Mouse (Mus musculus): ENCODE measurements at regions not wholly inside any gene's neighbourhood (a gene's known extent, or its start where the extent isn't known, plus 50 kb on each side); places are given as distances from the start of the nearest gene placed in this dataset.

- Histone ChIP-seq H3K4me3 (replicated peaks in 1 of 3; ENCODE audit: low read depth in 2 of 3, low read length in 2 of 3, poor library complexity in 1 of 3) (no peak overlapping the region), H3K4me1 (ENCODE audit: control insufficient read depth in 1 of 2, insufficient read depth in 2 of 2) (no peaks in the 10 kb centered on the region), H3K9ac (ENCODE audit: insufficient read depth, low read depth) (no peak overlapping the region), H3K27ac (ENCODE audit: insufficient read depth, low read depth) (no peak overlapping the region), H3K27me3 (replicated peaks) (no peaks in the 10 kb centered on the region), H3K9me3 (replicated peaks; ENCODE audit: low read length) (peaks cover 40% of the 10 kb centered on the region), H3K4me2 (ENCODE audit: insufficient read depth, low read depth, poor library complexity, severe bottlenecking) (no peak overlapping the region), H3K79me2 (replicated peaks; ENCODE audit: control insufficient read depth, extremely low read depth, insufficient read depth, poor library complexity, severe bottlenecking) (no peaks in the 10 kb centered on the region), H3K36me3 (replicated peaks in 1 of 2; ENCODE audit: control insufficient read depth in 1 of 2, insufficient read depth in 1 of 2, low read length in 1 of 2) (no peaks in the 10 kb centered on the region)
- in situ Hi-C loops (cut with MboI; ENCODE audit: low pct_ligation_motif_present, low pct_unique_long_range_greater_than_20kb, low sequenced_read_pairs) (no loop called here), dilution Hi-C loops (cut with MboI; ENCODE audit: extremely low pct_ligation_motif_present, extremely low pct_unique_long_range_greater_than_20kb, low sequenced_read_pairs) (no loop called here)
- TF ChIP-seq ZKSCAN1 (IDR thresholded peaks at IDR 0.05; ENCODE audit: borderline replicate concordance, low read depth, low read length) (no peak), NRF1 (IDR thresholded peaks at IDR 0.05; ENCODE audit: low read depth, low read length) (no peak), SMC3 (IDR thresholded peaks at IDR 0.05; ENCODE audit: low read depth, low read length) (no peak), MXI1 (IDR thresholded peaks at IDR 0.05; ENCODE audit: low read depth, low read length) (no peak), POLR2AphosphoS2 (IDR thresholded peaks at IDR 0.05; ENCODE audit: low read depth, low read length) (no peak), POLR2A (IDR thresholded peaks at IDR 0.05; ENCODE audit: low read depth, low read length) (no peak), MAFK (IDR thresholded peaks at IDR 0.05; ENCODE audit: insufficient replicate concordance, low read length) (no peak), ZNF384 (IDR thresholded peaks at IDR 0.05; ENCODE audit: low read depth, low read length) (no peak), IRF4 (IDR thresholded peaks at IDR 0.05; ENCODE audit: low read depth, low read length) (no peak), ELF1 (IDR thresholded peaks at IDR 0.05; ENCODE audit: low read depth, low read length) (no peak), PAX5 (IDR thresholded peaks at IDR 0.05; ENCODE audit: low read length) (no peak), MEF2A (IDR thresholded peaks at IDR 0.05; ENCODE audit: borderline replicate concordance, low read depth, low read length) (no peak), RAD21 (IDR thresholded peaks at IDR 0.05; ENCODE audit: low read depth, low read length) (no peak)
- no peak for DNase-seq (ENCODE audit: extremely low read depth)
Observed at GRCm38 (mm10) chr3:156252256-156252861, 309.2 kb upstream of the Negr1 start.

- TF ChIP-seq MAZ (IDR thresholded peaks at IDR 0.05; ENCODE audit: low read depth, low read length) (no peak), ETS1 (conservative IDR thresholded peaks at IDR 0.05; ENCODE audit: low read depth, low read length) (no peak), HCFC1 (IDR thresholded peaks at IDR 0.05; ENCODE audit: low read depth, low read length) (no peak), EP300 (IDR thresholded peaks at IDR 0.05; ENCODE audit: low read length) (no peak), USF1 (IDR thresholded peaks at IDR 0.05; ENCODE audit: low read depth, low read length) (no peak), IRF4 (IDR thresholded peaks at IDR 0.05; ENCODE audit: low read depth, low read length) (no peak), USF2 (conservative IDR thresholded peaks at IDR 0.05; ENCODE audit: low read depth, low read length) (no peak), CTCF (conservative IDR thresholded peaks at IDR 0.05 in 1 of 2, IDR thresholded peaks at IDR 0.05 in 1 of 2; ENCODE audit: low read depth in 2 of 2, low read length in 2 of 2) (no peak)
- Histone ChIP-seq H3K4me3 (replicated peaks in 1 of 3; ENCODE audit: low read depth in 2 of 3, low read length in 2 of 3, poor library complexity in 1 of 3) (no peak overlapping the region), H3K79me2 (replicated peaks; ENCODE audit: control insufficient read depth, extremely low read depth, insufficient read depth, poor library complexity, severe bottlenecking) (no peaks in the 10 kb centered on the region), H3K4me2 (ENCODE audit: insufficient read depth, low read depth, poor library complexity, severe bottlenecking) (no peak overlapping the region), H3K36me3 (replicated peaks in 1 of 2; ENCODE audit: control insufficient read depth in 1 of 2, insufficient read depth in 1 of 2, low read length in 1 of 2) (no peaks in the 10 kb centered on the region), H3K27me3 (replicated peaks) (no peaks in the 10 kb centered on the region), H3K9ac (ENCODE audit: insufficient read depth, low read depth) (no peak overlapping the region), H3K4me1 (ENCODE audit: control insufficient read depth in 1 of 2, insufficient read depth in 2 of 2) (no peaks in the 10 kb centered on the region), H3K27ac (ENCODE audit: insufficient read depth, low read depth) (no peak overlapping the region), H3K9me3 (replicated peaks; ENCODE audit: low read length) (peaks cover 32% of the 10 kb centered on the region)
- no peak for DNase-seq (ENCODE audit: extremely low read depth)
- dilution Hi-C loops (cut with MboI; ENCODE audit: extremely low pct_ligation_motif_present, extremely low pct_unique_long_range_greater_than_20kb, low sequenced_read_pairs): no loop called here
- in situ Hi-C loops (cut with MboI; ENCODE audit: low pct_ligation_motif_present, low pct_unique_long_range_greater_than_20kb, low sequenced_read_pairs): no loop called here
Observed at GRCm38 (mm10) chr3:156253172-156253934, 308.2 kb upstream of the Negr1 start.

Data from CH12.LX (cell line).